Mouse (Mus musculus): ENCODE measurements around the gene Grm4.

DNA sequence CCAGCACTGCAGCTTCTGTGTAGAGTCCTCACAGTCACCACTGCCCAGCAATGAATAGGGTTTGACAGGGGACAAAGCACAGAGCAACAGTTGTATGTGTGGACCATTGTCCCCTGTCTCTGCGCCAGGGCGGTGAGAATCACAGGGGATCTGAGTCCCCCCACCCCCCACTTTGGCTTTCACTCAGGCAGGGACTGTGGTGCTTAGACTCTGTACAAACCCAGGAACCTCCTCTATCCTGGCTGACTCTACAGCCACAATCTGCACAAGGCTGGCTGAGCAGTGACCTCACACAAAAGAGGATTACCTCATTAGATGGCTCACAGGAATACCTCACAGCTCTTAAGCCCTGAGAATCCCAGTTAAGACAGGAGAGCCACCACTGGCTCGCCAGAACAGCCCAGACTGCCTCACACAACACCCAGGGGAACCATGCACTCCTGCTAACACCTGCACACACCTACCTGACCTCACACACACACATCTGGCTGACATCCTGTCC, 88.0 kb downstream of the Grm4 start:
- TF ChIP-seq CTCF (IDR thresholded peaks at IDR 0.05; ENCODE audit: low read depth, low read length) (no peak), POLR2A (IDR thresholded peaks at IDR 0.05; ENCODE audit: extremely low read depth, insufficient read depth, low read length) (no peak)

Data from liver, adult 2 months (tissue).